Mouse (Mus musculus) kidney, postnatal 10 days (tissue): ENCODE measurements around the gene Rpp14.
"Not testable (repeated sequence)": the region's sequence is repeated elsewhere in the genome, so short reads cannot be mapped to it uniquely, and the experiment has no call there.

Experiments used
- DNase-seq: peaks from one replicate; pipeline ENCODE4 v3.0.0; 2021; ENCODE audit warnings: mixed read lengths

Rpp14 gene

DNA sequence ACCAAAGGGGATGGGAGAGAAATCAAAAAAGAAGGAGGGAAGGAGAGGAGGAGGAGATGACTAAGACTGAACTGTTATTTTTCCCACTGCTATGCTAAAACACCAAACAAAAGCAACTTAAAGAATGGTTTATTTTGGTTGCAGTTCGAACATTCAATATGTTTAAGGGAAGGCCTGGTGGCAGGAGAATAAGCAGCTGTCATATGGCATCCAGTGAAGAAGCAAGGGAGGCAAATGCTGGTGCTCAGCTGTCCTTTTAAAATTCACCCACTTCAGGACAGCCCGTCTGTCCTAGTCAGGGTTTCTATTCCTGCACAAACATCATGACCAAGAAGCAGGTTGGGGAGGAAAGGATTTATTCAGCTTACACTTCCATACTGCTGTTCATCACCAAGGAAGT is 37.2 kb downstream of the Rpp14 start:
- no peak for DNase-seq

DNA sequence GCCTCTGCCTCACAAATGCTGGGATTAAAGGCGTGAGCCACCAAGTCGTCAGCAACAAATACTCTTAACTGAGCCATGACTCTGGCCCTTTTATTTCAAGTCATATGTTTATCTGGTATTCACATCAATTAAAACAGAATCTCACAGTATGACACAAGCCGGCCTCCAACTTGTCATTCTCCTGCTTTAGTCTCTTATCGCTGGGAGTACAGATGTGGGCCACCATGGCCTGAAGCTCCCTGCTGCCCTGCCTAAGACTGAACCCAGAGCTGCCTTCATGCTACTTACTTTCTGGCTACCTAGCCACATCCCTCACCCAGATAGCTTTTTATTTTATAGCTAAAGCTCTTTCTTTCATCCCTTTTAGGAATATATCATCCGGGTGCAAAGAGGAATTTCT is 39.3 kb downstream of the Rpp14 start:
- no peak for DNase-seq

DNA sequence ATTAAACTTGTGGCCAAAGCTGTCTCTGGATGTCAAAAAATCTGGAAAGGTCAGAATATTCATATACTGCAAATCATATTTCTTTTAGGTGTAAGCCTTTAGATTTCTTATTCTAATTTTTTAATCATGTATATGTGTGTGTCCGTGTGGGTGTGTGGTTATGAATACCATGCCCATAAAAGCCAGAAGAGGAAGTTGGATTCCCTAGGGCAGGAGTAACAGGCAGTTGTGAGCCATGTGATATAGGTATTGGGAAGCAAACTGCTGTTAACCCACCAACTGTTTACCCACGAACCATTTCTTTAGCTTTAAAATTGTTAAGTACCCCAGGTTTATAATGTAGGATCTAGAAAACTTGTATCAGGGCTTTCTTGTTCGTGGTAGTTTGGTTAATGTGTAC is 39.7 kb downstream of the Rpp14 start:
- no peak for DNase-seq

- DNase-seq = no peak
Observed at GRCm38 (mm10) chr14:8123141-8123540, 43.0 kb downstream of the Rpp14 start.

- not testable (repeated sequence) for DNase-seq
Observed at GRCm38 (mm10) chr14:8123611-8124010, 43.4 kb downstream of the Rpp14 start.

GRCm38 (mm10) chr14:8124046-8124881 is 44.1 kb downstream of the Rpp14 start:
- DNase-seq = no peak

DNA sequence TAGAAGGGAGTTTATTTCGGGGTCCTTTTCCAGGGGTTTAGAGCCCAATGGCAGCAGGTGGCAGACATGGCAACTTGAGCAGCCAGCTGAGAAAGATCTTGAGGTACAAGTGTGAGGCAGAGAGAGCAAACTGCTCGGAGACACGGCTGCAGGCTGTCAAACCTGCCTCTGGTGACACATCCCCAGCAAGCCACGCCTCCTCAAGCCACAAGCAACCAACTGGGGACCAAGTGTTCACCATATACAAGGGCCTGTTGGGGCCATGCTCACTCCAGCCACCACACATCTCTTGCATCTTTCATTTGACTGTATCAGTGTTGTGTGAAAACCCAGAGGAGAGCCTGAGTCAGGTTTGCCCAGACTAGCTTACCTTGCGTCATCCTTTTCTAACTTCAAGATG is 47.8 kb downstream of the Rpp14 start:
- no peak for DNase-seq

- no peak for DNase-seq
Observed at GRCm38 (mm10) chr14:8132789-8133188, 52.6 kb downstream of the Rpp14 start.

DNA sequence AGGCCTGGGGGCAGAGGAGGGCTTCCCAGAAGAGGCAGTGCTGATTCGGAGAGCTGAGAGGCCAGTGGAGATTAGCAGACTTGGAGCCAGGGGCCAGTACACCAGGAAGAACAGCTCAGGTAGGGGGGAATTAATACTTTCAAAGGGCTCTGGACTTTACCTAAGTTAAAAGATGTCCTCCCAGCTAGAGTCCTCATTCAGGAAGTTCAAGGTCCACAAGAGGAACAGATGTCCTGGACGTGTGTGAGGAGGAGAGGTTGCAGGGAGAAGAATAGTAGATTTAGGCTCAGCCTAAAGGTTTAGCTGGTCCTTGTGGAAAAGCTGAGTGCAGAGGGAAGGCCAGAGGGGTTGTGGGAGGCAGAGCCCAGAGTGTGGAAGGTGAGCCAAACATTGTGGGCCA is 54.1 kb downstream of the Rpp14 start:
- no peak for DNase-seq

- DNase-seq = no peak
Observed at GRCm38 (mm10) chr14:8135130-8135529, 55.0 kb downstream of the Rpp14 start.

- no peak for DNase-seq
Observed at GRCm38 (mm10) chr14:8139724-8140710, 59.9 kb downstream of the Rpp14 start.

DNA sequence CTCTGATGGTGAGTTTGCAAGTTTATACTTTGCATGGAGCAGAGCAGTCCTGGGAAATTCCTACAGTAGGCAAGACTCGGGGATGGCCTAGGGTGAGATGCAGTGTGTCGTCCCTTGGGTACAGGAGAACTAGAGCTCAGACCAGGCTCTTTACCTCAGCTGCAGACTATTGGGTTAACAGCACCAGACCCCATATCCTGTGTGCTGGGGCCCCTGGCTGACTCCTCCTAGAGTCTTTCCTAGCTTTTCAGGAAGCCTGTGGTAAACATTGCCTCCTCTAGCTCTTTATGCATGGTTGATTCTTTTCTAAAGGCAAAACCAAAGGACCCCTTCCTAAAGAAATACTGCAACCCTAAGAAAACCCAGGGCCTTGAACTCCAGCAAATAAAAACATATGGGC is 61.0 kb downstream of the Rpp14 start:
- DNase-seq = no peak
